Mouse (Mus musculus): ENCODE measurements around the gene Slc9b2. TPM values are rescaled to one million over a fixed set of nuclear protein-coding genes. Genes with fewer than 3 reads are reported as not detected.

Gene Slc9b2
- total RNA-seq, 4 experiments from 2014 or later, result 0.22 to 0.25 TPM; not detected in 2

Other genes with a start within 250 kb of the Slc9b2 start
- gene Cenpe, start 95.2 kb upstream of the Slc9b2 start, total RNA-seq (2022), result under 1 TPM; 0.02 to 0.24 (median 0.14) TPM
- 1 to 10 TPM; 1.4 to 2.7 (median 2.3) TPM for gene Bdh2, start 26.5 kb upstream of the Slc9b2 start, total RNA-seq (2022)
- not detected for gene Slc9b1, start 40.3 kb downstream of the Slc9b2 start, total RNA-seq (2022)
- gene Cisd2, start 116.2 kb downstream of the Slc9b2 start, total RNA-seq (2022), result 10 to 100 TPM; 29.1 to 33.4 (median 31.5) TPM
- 100 to 1,000 TPM; 303 to 346 (median 323) TPM for gene Ube2d3, start 130.4 kb downstream of the Slc9b2 start, total RNA-seq (2022)
- gene Manba, start 177.9 kb downstream of the Slc9b2 start, total RNA-seq (2022), result 1 to 10 TPM; 3.0 to 3.6 (median 3.4) TPM